In genomic region chr12:8401376-8401775, GRCm38 (mm10) we compare ENCODE assay signal across 12 mouse cellular contexts.
"Had no signal": no experiment of that assay in that cellular context is flagged by ENCODE, and none has a peak within 500 bp of the region (broad histone marks: within the 10 kb centered on the region; RNA-seq: fewer than 3 reads in every experiment).

No protein-coding gene starts in this region.

- H3K9me3 ChIP-seq: kidney, embryonic 15.5 days; limb, embryonic 12.5 days; liver, embryonic 15.5 days; megakaryocyte, embryonic 14.5 days; midbrain, embryonic 13.5 days had no signal

- H3K4me2 ChIP-seq: kidney, embryonic 15.5 days; limb, embryonic 12.5 days; liver, embryonic 15.5 days; midbrain, embryonic 13.5 days had no signal

- ATAC-seq: inflammation-experienced regulatory T-cells, adult 6 months had no signal

- H3K27me3 ChIP-seq: kidney, embryonic 15.5 days; limb, embryonic 12.5 days; liver, embryonic 15.5 days; midbrain, embryonic 13.5 days had no signal

- H3K4me1 ChIP-seq: midbrain, embryonic 13.5 days had no signal

- H3K36me3 ChIP-seq: kidney, embryonic 15.5 days; limb, embryonic 12.5 days; liver, embryonic 15.5 days; midbrain, embryonic 13.5 days had no signal

- DNase-seq: liver; lung, adult 2 months; right cerebral cortex, adult 18-20 months; thymus, postnatal 4 days had no signal

- H3K27ac ChIP-seq: limb, embryonic 12.5 days; liver, embryonic 15.5 days; macrophage; midbrain, embryonic 13.5 days; stomach, postnatal 0 days had no signal

- H3K4me3 ChIP-seq: kidney, embryonic 15.5 days; limb, embryonic 12.5 days; liver, embryonic 15.5 days; megakaryocyte, embryonic 14.5 days; midbrain, embryonic 13.5 days had no signal

- H3K9ac ChIP-seq: kidney, embryonic 15.5 days; limb, embryonic 12.5 days; liver, embryonic 15.5 days; midbrain, embryonic 13.5 days had no signal
